Mouse (Mus musculus): ENCODE results near the gene Ank3.

Ank3 gene

DNA sequence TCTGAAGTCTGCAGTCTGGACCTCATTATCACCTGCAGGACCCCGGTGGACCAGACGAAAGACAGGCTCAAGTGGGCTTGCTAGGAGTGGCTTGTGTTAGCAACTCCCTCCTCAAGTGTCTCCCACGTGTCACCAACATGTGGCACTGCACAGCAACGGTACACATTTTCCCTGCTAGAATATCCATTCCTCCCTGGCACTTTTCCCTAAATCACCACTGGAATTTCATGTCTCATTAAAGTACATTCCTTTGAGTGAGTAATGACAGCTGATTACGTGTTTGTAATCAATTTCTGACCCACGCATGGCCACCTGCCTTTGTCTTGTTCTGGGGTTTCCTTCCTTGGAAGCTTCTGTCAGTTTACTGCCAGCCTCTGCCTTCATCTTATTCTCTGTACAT is 230.2 kb downstream of the Ank3 start:
- DNase-seq: no peak

DNA sequence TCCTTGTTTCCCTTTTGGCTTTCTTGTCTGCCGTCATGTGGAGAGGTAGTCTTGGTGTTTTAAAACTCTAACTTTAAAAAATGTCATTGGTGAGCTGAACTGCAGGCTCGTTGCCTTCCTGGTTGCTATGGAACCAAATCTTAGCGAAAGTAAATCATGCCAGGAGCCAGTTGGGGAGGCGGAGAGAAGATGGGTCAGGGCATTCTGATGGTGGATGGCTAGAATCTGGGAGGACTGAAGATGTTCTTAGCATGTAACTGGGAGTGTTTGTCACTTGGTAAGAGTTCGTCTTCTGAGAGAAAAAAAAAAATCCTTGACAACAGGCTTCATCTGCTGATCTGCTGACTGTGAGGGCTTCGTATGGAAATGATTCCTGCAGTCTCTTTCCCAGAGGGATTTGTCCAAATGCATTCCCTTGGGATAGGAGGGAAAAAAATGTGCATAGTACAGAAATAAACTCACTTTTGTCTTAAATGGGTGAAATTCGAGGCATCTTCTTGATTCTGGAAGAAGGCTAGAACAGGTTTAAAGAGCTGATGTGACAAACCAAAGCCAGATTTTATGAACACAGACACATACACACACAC is 232.3 kb downstream of the Ank3 start:
- DNase-seq: no peak

DNA sequence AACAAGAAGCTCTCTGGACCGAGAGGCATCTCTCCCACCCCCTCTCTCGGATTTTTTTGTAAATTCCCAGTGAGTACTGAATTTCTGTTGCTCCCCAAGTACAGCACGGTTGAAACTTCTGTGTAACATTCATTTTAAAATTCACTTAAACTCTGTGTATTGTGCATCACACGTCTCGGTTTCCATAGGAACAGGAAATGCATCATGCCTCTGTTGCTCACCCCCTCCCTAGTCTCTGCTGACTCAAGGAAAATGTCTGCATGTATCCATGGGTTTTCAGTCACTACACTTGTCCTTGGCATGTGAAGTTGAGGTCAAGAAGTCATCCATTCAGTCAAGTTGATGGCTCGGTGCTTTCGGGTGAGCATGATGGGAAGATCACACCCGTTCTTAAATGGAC is 234.3 kb downstream of the Ank3 start:
- DNase-seq: no peak

DNA sequence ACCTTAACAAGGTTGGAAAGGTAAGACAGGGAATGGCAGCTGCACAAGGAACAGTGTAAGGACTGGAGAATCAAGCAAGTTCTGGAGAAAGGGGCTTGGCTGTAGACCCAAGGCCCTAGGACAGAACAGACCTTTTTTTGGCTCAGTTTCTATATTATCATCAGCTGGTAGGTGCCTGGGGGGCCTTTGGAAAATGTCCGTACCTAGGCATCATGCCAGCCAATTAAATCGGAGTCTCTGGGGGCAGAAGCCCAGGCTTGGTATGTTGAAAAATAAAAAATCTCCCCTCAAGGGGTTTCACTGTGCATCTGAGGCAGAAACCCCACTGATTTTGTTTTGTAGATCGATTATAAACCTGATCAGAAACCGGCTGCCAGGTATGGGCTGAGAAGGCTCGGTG is 236.3 kb downstream of the Ank3 start:
- no peak for DNase-seq

DNA sequence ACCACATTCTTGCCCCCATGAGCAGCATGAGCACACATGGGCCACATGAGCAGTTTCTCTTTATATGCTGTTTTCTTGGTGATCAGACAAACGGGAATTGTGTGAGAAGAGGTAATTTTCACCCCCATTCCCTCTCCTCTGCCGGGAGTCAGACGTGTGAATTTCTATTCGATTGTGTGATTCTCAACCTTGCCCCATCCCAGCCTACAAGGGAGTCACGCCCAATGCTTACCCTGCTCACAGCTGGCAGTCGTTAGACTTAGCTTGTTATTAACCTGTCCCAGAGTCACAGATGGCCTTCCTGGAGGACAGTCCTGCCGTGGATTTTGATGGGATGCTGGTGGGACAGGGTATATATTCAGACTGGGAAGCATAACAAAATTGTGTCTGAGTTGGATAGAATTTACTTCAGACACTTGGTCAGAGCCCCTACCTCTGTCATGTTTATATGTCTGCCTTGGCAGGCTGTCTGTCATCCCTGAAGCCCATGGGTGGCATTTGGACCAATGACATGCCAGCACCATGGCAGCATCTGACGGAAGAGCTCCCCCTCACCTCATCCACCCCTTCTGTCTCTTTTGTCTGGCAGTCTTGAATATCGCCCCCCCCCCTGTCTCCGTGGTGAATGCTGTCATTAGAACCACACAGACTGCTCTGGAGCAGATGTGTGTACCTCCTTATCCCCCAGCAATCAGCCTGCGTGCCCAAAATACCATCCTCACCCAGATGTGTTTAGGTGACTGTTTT is 237.5 kb downstream of the Ank3 start:
- peak in 1 of 2 experiments; percentile 29 for DNase-seq

DNA sequence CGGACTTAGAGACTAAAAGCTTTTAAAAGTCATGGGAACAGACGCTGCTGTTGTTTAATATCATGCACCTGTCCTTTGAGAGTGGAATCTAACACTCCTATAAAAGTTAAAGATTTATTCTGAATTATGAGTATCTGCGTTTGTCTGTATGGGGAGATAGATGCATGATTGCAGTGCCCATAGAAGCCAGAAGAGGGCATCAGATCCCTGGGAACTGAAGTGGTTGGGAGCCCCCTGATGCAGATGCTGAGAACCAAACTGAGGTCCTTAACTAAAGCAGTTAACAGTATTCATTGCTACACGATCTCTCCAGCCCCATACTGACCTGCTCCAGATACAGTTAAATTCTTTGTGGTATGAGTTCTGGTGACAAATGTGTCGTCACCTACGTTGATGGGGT is 240.6 kb downstream of the Ank3 start:
- peak in 1 of 2 experiments; percentile 17 for DNase-seq

DNA sequence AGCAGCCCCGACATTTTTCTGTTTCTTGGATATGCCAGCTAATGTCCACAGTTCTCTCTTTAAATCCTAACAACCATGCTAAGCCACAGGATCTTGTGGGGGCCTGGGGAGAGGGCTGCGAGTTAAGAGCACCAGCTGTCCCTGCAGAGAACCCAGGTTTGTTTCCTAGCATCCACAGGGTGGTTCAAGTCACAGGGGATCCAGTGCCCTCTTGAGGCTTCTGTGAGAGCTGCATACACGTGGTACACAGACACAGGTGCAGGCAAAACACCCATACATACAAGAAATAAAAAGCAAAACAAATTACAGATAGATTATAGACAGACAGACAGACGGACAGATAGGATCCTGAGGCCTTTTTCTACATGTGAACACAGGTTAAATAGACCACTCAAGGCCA is 242.0 kb downstream of the Ank3 start:
- DNase-seq: no peak

DNA sequence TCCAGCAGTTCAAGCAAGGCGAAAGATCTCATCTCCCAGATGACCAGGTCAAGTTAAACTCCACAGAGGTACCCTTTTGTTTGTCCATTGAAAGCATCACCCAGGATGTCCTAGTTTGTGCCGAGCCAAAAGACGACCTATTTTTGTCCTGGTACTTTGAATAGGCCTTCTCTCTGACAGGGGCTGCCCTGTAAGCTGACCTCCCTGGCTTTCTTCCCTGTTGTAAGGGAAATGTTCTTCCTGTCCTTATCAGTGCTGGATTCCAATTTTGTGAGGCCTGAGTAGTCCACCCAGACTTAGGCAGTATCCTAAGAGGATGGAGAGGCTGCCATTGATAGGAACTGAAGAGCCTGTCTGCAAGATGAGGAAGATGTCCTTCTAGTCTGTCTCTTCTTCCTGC is 244.9 kb downstream of the Ank3 start:
- DNase-seq: peak; percentile 19 to 42

DNA sequence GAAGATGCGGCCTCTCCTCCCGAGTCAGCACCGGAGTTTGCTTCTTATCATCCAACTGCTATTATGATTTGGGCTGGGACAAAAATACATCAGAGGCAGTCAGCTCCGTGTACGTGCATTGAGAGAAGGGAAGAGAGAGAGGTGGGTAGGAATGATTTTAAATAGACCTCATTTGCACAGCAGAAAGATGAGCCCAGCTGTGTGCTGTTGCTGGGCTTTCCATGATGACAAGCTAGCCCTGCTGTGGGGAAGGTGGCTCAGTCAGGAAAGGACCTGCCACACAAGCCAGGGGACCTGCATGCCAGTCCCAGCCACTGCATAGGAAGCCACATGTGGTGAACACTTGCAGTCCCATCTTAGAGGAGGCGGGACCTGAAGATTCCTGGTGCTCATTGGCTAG is 245.4 kb downstream of the Ank3 start:
- DNase-seq: no peak

DNA sequence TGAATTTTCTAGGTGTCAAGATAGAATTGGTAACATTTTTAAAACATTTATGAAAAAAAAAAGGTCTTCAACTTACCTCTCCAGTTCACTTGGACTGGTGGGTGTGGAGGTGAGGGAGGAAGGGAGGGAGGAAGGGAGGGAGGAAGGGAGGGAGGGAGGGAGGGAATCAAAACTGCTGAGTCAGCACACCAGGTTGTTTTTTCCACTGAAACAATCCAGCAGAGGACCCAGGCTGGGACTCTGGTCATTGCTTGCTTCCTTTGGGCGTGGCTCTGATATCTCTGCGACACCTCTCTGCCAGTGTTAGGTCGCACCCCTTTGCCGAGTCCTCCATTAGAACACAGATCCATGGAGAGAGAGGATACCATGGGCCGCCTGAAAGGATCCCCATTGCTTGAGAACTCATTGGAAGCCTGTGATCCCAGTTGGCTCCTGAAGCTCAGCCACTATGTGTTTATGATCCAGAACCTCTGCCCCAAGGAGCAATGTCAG is 246.8 kb downstream of the Ank3 start:
- no peak for DNase-seq

DNA sequence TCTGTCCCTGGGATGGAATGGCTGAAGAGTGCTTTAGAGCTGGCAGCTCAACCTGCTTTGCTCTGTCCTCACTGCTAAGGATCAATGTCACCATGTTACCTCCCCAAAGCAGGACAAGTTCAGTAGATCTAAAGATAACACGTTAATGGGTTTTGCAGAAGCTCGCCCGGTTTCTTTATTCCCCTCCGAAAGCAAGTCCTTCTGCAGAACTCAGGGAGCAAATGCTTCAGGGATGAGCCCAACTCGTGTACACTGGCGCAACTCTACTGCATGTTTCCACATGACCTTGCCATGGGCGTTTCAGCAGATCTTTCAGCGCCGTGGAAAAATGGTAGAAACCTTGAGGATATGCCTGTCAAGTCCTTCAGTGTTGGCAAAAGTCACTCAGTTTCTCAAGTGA is 247.4 kb downstream of the Ank3 start:
- no peak for DNase-seq

DNA sequence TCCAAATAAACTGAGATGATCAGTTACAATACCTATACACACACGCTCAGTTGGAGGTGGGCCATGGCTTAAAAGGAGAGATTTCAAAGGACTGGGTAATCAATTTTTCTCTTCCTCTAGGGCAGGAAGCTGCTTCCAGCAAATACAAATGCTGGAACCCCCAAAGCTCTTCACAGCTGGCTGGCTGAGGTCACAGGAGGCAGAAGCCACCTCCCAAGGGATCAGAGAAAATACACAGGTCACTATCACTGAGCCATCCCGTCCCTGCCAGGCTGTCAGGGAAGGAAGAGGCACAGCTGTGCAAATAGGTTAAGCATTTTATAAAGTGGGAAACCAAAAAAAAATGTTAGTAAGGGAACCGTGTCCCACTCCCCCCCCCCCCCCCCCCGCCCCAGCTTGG is 251.5 kb downstream of the Ank3 start:
- DNase-seq: no peak

DNA sequence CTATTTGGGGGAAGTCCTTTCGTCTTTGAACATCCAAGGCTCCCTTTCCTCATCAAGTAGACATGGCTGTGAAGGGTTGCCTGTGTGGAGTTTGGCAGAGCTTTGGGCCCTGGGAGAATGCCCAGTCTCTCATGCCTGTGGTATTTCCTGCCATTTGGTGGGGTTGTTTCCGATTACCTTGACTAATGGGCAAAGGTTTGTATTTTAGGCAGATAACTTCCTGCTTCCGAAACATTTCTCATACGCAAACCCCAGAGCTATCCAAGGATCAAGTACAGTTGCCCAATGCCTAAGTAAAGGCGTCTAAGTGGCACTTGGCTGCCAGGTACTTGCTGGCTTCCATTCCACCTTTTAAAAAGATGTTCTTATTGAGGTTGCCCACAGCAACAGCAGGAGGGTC is 254.1 kb downstream of the Ank3 start:
- peak; percentile 63 to 74 for DNase-seq

DNA sequence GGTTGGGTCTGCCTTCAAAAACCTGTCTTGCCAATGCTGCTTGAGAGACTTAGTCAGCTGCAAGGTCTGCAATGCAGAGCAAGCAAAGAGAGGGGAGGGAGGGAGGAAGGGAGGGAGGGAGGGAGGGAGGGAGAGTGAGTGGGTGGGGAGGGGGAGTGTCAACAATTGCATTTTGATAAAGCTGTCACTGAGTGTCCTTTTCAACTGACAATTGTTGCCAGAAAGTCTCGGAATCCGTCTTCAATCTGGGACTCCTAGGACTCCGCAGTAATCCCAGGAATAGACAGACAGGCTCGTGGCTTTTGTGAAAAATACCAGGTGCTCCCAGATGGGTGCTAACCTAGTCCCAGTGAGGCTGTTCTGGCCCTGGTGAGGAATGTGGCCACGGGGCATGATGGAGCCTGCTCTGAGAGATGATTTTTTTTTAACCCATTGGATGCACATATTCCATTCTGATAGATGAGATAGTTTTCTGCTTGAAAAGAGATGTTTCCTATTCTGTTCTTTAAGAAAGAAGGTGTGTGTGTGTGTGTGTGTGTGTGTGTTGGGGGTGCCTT is 254.6 kb downstream of the Ank3 start:
- no peak for DNase-seq

DNA sequence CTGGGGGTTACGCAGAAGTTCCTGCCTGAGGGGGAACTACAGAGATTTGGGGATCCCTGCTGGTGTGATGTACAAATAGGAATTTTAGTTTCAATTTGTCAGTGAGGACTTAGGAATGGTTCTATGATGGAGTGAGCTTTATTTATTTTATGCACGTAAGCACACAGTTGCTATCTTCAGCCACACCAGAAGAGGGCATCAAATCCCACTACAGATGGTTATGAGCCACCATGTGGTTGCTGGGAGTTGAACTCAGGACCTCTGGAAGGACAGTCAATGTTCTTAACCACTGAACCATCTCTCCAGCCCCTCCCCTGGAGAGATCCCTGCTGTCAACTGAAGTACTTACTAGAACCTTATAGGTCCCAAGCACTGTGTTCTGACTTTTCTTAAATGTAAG is 255.6 kb downstream of the Ank3 start:
- no peak for DNase-seq

DNA sequence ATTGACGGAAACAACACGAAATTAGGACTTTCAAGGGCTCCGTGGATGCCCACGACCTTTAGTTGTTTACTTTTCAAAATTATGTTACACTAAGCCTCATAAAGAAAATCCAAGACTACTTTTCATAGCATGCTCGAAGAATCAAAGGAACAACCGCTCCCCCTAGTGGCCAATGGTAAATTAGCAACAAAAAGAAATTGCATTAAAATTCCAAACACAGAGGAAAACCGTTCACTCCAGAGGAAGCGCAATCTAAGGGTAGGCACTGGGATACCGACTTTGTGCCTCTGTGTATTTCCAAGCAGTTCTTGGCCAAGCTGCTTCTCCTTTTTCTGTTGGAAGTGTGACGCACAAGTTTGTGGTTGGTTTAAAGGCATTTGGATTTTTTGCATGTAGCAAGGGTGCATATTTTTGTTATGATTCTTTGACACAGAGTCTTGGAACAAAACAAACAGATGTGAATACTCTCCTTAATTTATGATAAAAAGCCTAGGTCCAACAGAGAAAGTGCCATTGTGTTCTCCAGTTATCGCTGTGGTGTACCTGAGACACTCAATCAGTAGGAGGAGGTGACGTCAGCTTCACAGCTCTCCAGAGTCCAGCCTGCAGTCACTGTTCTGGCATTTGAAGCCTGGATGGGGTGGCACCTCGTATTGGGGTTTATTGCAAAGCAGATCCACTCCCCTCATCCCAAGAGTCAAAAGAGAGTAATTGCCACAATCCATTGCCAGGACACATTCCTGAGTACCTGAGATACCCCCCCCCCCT is 256.5 kb downstream of the Ank3 start:
- peak; percentile 45 to 62 for DNase-seq

DNA sequence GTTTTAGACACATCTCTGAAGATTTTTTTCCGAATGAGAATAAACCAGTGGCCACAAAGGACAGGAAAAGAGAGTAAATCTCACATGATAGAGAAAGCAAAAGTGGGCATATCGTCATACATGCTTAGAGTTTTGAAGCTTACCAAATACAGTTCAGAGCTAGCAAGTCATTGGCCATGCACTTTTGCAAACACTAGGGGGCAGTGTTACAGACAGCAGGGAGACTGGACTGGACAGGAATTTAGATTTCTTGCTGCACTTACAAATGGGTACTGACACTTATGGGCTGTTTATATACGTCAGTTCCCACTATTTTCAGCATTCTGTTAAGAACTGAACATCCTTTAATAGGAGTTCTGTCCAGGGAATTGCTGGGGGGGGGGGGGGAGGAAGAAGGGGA is 257.7 kb downstream of the Ank3 start:
- DNase-seq: peak; percentile 61 to 70

DNA sequence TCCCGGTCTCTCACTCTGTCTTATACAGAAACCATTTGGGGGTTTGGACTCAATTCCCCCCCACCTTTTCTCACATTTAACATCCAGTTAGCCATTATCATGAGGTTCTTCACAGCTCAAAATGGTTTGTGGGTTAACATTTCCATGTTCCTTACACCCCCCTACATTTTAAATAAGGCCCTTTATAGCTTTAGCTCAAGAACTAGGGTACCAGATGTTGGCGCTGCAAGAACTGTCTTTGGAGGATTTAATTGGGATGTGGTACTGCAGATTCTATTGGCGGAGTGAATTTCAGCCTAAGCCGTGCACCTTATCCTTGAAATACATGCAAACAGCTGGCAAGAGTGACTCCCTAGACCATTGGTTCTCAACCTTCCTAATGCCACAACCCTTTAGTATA is 261.2 kb downstream of the Ank3 start:
- DNase-seq: no peak

DNA sequence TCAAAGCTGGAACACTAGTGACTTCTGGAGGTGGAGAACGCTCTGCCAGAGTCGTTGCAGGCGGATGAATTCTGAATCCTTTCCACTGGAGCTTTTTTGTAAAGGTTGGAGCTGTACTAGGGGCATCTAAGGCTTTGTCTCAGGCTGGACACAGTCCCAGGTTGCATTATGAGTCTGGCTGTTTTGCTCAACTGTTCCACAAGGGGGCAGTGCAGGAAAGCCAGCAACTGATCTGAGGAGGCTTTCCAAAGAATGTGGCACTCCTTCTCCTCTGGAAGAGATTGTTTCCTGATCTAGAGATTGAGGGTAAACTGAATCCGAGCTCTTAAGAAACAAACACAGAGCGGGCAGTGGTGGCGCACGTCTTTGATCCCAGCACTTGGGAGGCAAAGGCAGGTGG is 263.8 kb downstream of the Ank3 start:
- DNase-seq: peak; percentile 70 to 85

DNA sequence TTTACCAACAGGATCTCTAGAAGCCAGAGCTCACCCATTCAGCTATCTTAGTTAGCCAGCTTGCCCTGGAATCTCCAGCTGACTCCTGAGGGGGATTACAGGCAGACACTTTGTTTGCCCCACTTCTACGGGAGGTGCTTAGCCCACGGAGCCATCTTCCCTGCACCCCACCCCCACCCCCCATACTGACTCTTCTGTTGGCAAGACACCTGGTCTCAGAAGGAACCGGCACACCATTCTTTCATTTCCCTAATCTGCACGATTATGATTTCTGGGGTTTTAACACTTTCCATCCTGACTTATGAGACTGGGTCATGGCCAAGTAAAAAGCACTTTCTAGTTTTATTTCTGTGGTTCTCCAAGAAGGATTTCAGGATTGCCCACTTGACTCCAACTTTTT is 268.9 kb downstream of the Ank3 start:
- no peak for DNase-seq

DNA sequence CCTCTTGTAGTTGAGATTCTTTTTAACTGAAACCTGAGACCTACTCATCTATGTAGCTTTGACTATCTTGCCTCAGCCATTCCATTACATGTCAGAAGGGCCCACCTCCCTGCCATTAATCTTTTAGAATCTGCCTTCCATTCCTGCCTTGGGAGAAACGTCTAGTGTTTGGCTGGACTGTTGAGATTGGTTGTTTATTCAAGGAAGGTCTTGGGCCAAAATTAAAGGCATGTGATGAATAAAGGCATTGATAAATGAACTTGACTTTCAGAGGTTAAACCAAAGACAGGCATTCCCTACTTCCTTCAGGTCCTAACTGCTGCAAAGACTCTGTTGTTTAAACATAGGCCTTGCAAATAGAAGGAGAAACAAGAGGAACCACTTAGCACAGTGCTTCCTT is 271.9 kb downstream of the Ank3 start:
- DNase-seq: no peak

DNA sequence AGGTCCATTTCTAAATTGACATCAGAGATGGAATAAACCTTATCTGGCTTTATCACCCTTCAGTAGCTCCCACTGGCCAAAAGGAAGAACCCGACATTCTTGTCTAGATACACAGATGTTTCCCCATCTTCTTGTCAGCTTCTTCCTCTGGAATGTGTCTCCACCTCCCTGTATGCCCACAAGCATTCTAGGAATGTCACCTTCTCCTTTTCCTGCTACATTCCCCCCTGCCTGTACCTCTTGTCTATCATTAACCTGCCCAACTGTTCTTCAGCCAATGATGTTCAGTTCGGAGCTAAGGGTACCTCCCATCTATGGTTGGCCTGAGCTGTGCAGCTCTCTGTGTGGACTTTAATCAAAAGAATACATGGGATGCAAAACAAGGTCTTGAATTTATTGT is 272.4 kb downstream of the Ank3 start:
- peak; percentile 29 to 59 for DNase-seq

DNA sequence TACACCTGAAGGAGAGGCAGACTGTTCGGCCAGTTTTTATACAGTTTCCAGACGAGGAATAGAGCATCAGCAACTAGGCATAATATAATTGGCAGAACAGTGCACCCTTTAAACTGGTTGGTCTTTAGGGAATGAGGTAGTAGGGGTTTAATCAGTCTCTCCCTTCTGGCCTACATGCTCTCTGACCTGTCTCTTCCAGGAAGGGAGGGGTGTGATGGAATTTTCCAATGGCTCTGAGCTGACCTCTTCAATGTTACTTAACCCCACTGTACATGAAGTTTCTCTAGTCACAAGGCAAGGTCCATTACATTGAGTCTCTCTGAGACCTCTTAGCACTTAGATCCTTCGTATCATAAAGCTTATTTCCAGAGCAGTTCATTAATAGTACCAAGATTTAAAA is 272.9 kb downstream of the Ank3 start:
- peak; percentile 34 to 67 for DNase-seq

DNA sequence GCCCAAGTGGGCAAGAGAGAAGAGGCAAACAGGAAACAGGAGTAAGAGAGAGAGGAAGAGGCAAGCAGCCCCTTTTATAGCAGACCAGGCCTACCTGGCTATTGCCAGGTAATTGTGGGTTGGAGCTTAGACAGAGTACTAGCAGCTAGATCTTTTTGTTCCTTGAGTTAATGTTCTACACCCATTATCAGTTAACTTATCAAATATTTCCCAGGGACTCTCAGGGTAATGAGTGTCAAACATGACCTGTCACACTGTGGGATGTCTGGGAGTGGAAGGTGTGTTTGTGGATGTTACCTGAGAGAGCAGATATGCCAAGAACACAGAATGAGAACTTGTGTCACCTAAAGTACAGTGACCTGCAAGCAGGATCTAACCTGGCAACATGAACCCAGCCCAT is 274.0 kb downstream of the Ank3 start:
- no peak for DNase-seq
